Mouse (Mus musculus): ENCODE measurements around the gene Myl7. TPM values are rescaled to one million over a fixed set of nuclear protein-coding genes. Genes with fewer than 3 reads are reported as not detected.
A peak's percentile ranks its signal among the peaks of the same experiment; 100 is the strongest.

The Myl7 gene
- polyA plus RNA-seq, 1 experiment from 2014 or later, result 2.6 TPM

- WGBS, result under 1% methylated on average over 52 of the region's 52 CpGs
- Histone ChIP-seq H3K4me1 (replicated peaks) (peaks cover 32% of the 10 kb centered on the region), H3K4me3 (peak within 1 kb of the TSS; percentile 69), H3K9me3 (no peaks in the 10 kb centered on the region), H3K27me3 (ENCODE audit: insufficient read depth, poor library complexity, severe bottlenecking) (no peaks in the 10 kb centered on the region), H3K27ac (peak within 1 kb of the TSS; percentile 89), H3K36me3 (peaks cover 37% of the 10 kb centered on the region)
- peak; percentile 98 for DNase-seq (ENCODE audit: low spot score)
Observed at GRCm38 (mm10) chr11:5877921-5878526, 20.6 kb downstream of the Myl7 start, which contains the start of gene Pold2. Gene Pold2 (minus strand): TSS chr11:5878292.

DNA sequence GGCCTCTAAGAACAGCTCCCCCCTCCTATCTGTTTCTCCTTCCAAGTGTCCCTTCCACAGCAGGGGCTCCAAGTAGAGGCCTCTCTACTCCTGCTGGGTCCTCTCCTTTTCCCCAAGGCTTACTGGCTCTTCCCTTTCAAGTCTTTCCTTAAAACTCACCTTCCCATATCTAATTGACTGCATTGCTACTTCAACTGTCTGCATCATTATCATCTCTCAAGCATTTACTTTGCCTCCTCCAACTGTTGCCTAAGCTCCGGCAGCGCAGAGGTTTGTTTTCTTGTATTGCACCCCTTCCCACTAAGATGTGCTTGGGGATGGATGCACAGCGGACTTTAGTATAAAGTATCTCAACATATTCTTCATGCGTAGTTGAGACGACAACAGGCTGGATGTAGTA is 21.2 kb downstream of the Myl7 start:
- Histone ChIP-seq H3K36me3 (peaks cover 43% of the 10 kb centered on the region), H3K27me3 (ENCODE audit: insufficient read depth, poor library complexity, severe bottlenecking) (no peaks in the 10 kb centered on the region), H3K4me3 (peak overlapping the region; percentile 69), H3K4me1 (replicated peaks) (peaks cover 32% of the 10 kb centered on the region), H3K9me3 (no peaks in the 10 kb centered on the region), H3K27ac (peak overlapping the region; percentile 89)
- 8% methylated on average over 5 of the region's 5 CpGs for WGBS
- no peak for DNase-seq (ENCODE audit: low spot score)

DNA sequence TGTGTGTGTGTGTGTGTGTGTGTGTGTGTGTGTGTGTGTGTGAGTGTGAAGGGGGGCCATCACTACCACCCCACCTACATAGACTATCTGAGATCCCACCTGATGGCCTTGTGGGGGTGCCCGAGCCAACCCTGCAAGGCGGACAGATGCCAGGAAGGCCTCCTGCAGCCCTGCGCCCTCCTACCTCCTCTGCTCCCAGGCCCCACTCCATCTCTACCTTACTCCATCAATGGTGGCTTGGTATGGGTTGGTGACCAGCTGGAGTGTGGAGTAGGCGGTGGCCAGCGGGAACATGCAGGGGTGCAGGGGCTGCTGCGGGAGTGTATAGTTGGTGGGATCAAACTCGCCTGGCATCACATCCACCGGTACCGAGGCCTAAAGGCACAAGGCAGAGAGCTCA is 25.4 kb downstream of the Myl7 start:
- 97% methylated on average over 9 of the region's 9 CpGs for WGBS
- DNase-seq (ENCODE audit: low spot score), result no peak
- peaks cover 82% of the 10 kb centered on the region for H3K36me3 ChIP-seq
- H3K4me3 ChIP-seq, result no peak overlapping the region
- peaks cover 21% of the 10 kb centered on the region for H3K4me1 ChIP-seq (replicated peaks)
- H3K27me3 ChIP-seq (ENCODE audit: insufficient read depth, poor library complexity, severe bottlenecking), result no peaks in the 10 kb centered on the region
- H3K27ac ChIP-seq, result no peak overlapping the region
- no peaks in the 10 kb centered on the region for H3K9me3 ChIP-seq

DNA sequence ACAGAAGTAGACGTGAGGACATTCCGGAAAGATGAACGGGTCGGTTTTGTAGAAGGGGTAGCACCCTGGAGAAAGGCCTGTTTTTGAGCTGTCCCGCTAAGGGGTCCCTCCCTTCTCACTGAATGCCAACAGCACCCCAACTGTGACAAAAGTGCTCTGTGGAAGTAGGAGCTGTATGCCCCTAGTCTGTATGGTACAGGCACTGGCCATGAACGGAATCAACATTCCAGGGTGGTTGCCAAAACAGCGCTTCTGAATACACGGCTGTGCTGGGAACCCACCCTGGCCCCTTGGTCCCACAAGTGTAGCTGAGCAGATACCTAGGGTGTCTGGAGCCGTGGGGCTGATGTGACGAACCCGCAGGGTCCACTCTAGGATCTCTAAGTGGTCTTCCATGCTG is 25.9 kb downstream of the Myl7 start:
- Histone ChIP-seq H3K27me3 (ENCODE audit: insufficient read depth, poor library complexity, severe bottlenecking) (no peaks in the 10 kb centered on the region), H3K27ac (no peak overlapping the region), H3K36me3 (peaks cover 86% of the 10 kb centered on the region), H3K9me3 (no peaks in the 10 kb centered on the region), H3K4me1 (replicated peaks) (peaks cover 21% of the 10 kb centered on the region), H3K4me3 (no peak overlapping the region)
- no peak for DNase-seq (ENCODE audit: low spot score)
- 92% methylated on average over 11 of the region's 11 CpGs for WGBS

DNA sequence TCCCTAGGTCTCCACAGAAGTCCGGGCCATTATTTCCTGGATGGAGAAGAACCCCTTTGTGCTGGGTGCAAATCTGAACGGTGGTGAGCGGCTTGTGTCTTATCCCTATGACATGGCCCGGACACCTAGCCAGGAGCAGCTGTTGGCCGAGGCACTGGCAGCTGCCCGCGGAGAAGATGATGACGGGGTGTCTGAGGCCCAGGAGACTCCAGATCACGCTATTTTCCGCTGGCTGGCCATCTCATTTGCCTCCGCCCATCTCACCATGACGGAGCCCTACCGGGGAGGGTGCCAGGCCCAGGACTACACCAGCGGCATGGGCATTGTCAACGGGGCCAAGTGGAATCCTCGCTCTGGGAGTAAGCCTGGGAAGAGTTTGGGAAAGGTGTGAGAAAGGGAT is 28.5 kb downstream of the Myl7 start:
- no peaks in the 10 kb centered on the region for H3K9me3 ChIP-seq
- H3K27me3 ChIP-seq (ENCODE audit: insufficient read depth, poor library complexity, severe bottlenecking), result no peaks in the 10 kb centered on the region
- H3K4me3 ChIP-seq, result no peak overlapping the region
- H3K27ac ChIP-seq, result no peak overlapping the region
- H3K4me1 ChIP-seq (replicated peaks), result 0 out of 2 replicates have a peak, but pooled peaks cover 6% of the 10 kb centered on the region
- WGBS, result 92% methylated on average over 16 of the region's 16 CpGs
- peaks cover 72% of the 10 kb centered on the region for H3K36me3 ChIP-seq
- no peak for DNase-seq (ENCODE audit: low spot score)

DNA sequence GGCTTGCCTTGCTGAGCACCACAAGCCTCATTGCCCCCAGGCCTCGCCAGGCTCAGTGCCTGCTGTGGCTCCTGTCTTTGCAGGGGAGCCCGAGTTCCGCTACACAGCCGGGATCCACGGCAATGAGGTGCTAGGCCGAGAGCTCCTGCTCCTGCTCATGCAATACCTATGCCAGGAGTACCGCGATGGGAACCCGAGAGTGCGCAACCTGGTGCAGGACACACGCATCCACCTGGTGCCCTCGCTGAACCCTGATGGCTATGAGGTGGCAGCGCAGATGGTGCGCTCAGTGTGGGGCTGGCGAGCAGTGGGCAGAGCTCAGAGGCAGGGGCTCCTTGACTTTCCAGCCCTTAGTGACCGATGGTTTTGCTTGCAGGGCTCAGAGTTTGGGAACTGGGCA is 29.3 kb downstream of the Myl7 start:
- Histone ChIP-seq H3K9me3 (no peaks in the 10 kb centered on the region), H3K36me3 (peaks cover 64% of the 10 kb centered on the region), H3K27me3 (ENCODE audit: insufficient read depth, poor library complexity, severe bottlenecking) (no peaks in the 10 kb centered on the region), H3K4me1 (replicated peaks) (0 out of 2 replicates have a peak, but pooled peaks cover 6% of the 10 kb centered on the region), H3K4me3 (no peak overlapping the region), H3K27ac (no peak overlapping the region)
- WGBS, result 93% methylated on average over 16 of the region's 16 CpGs
- DNase-seq (ENCODE audit: low spot score), result no peak

GRCm38 (mm10) chr11:5868324-5868723 is 30.3 kb downstream of the Myl7 start:
- Histone ChIP-seq H3K4me3 (no peak overlapping the region), H3K4me1 (replicated peaks) (0 out of 2 replicates have a peak, but pooled peaks cover 6% of the 10 kb centered on the region), H3K27ac (no peak overlapping the region), H3K9me3 (no peaks in the 10 kb centered on the region), H3K27me3 (ENCODE audit: insufficient read depth, poor library complexity, severe bottlenecking) (peaks cover 8% of the 10 kb centered on the region), H3K36me3 (peaks cover 54% of the 10 kb centered on the region)
- no peak for DNase-seq (ENCODE audit: low spot score)
- 90% methylated on average over 12 of the region's 12 CpGs for WGBS

GRCm38 (mm10) chr11:5867196-5867595 is 31.4 kb downstream of the Myl7 start:
- Histone ChIP-seq H3K9me3 (no peaks in the 10 kb centered on the region), H3K36me3 (peaks cover 43% of the 10 kb centered on the region), H3K27me3 (ENCODE audit: insufficient read depth, poor library complexity, severe bottlenecking) (peaks cover 20% of the 10 kb centered on the region), H3K27ac (no peak overlapping the region), H3K4me1 (replicated peaks) (peaks cover 17% of the 10 kb centered on the region), H3K4me3 (no peak overlapping the region)
- WGBS, result 91% methylated on average over 2 of the region's 2 CpGs
- DNase-seq (ENCODE audit: low spot score), result no peak

- Histone ChIP-seq H3K4me3 (peak overlapping the region; percentile 51), H3K27me3 (ENCODE audit: insufficient read depth, poor library complexity, severe bottlenecking) (peaks cover 48% of the 10 kb centered on the region), H3K9me3 (0 out of 2 replicates have a peak, but pooled peaks cover 9% of the 10 kb centered on the region), H3K4me1 (replicated peaks) (peaks cover 27% of the 10 kb centered on the region), H3K36me3 (0 out of 2 replicates have a peak, but pooled peaks cover under 1% of the 10 kb centered on the region), H3K27ac (peak overlapping the region; percentile 80; the same call in 1 of the 2 replicates)
- WGBS, result 24% methylated on average over 15 of the region's 15 CpGs
- no peak for DNase-seq (ENCODE audit: low spot score)
Observed at GRCm38 (mm10) chr11:5862394-5863105, 36.0 kb downstream of the Myl7 start.

DNA sequence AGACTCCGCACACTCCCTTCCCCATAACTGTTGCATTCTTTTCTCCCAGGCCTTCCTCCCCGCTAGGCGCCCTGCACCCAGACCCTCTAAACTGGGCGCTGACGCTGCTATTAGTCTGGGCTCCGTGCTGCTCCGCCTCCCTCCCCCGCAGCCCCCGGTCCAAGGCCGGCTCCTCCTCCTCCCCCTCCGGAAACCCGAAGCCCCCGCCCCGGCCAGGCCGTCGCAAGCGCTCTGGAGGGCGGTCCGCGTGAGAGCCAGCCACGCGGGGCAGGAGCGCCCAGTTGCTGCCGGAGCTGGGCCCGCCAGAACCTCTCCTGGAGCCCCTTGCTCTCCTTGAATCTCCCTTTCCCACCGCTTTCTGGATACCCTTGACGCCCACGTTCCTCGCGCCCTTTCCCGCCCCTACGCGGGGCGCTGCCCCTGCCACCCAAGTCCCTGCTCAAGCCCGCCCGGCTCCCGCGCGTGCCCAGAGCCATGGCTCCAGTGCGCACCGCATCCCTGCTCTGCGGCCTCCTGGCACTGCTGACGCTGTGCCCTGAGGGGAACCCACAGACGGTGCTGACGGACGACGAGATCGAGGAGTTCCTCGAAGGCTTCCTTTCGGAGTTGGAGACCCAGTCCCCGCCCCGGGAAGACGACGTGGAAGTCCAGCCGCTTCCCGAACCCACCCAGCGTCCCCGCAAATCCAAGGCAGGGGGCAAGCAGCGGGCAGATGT is 36.7 kb downstream of the Myl7 start, which contains the start of gene Aebp1:
Gene Aebp1 (plus strand): TSS at position 270 of the 716 bp plus-strand sequence.
- WGBS, result 4% methylated on average over 59 of the region's 59 CpGs
- peak; percentile 43 for DNase-seq (ENCODE audit: low spot score)
- H3K4me1 ChIP-seq (replicated peaks), result peaks cover 24% of the 10 kb centered on the region
- peak within 1 kb of the TSS; percentile 51 for H3K4me3 ChIP-seq
- H3K27me3 ChIP-seq (ENCODE audit: insufficient read depth, poor library complexity, severe bottlenecking), result peaks cover 48% of the 10 kb centered on the region
- H3K27ac ChIP-seq, result peak within 1 kb of the TSS; percentile 80
- H3K9me3 ChIP-seq, result 0 out of 2 replicates have a peak, but pooled peaks cover 9% of the 10 kb centered on the region
- H3K36me3 ChIP-seq, result no peaks in the 10 kb centered on the region

DNA sequence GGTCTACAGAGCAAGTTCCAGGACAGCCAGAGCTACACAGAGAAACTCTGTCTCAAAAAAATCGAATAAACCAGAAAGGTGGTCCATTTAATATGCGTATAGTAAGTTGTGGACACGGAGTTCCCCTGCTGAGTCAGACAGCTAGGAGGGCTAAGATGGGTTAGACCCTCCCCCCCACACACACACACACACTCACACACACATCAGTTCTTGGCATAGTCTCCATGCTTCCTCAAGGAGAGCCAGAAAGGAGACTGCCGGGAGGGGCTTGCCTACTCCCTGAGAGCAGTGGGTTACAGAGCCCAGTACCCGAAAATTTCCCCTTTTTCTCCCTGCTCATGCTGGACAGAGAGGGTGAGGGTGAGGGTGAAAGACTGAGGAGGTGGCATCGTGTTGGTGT is 37.9 kb downstream of the Myl7 start:
- no peak for DNase-seq (ENCODE audit: low spot score)
- H3K36me3 ChIP-seq, result no peaks in the 10 kb centered on the region
- no peak overlapping the region for H3K4me3 ChIP-seq
- H3K27ac ChIP-seq, result no peak overlapping the region
- H3K4me1 ChIP-seq (replicated peaks), result peaks cover 25% of the 10 kb centered on the region
- H3K9me3 ChIP-seq, result 0 out of 2 replicates have a peak, but pooled peaks cover 9% of the 10 kb centered on the region
- 64% methylated on average over 6 of the region's 6 CpGs for WGBS
- peaks cover 48% of the 10 kb centered on the region for H3K27me3 ChIP-seq (ENCODE audit: insufficient read depth, poor library complexity, severe bottlenecking)

DNA sequence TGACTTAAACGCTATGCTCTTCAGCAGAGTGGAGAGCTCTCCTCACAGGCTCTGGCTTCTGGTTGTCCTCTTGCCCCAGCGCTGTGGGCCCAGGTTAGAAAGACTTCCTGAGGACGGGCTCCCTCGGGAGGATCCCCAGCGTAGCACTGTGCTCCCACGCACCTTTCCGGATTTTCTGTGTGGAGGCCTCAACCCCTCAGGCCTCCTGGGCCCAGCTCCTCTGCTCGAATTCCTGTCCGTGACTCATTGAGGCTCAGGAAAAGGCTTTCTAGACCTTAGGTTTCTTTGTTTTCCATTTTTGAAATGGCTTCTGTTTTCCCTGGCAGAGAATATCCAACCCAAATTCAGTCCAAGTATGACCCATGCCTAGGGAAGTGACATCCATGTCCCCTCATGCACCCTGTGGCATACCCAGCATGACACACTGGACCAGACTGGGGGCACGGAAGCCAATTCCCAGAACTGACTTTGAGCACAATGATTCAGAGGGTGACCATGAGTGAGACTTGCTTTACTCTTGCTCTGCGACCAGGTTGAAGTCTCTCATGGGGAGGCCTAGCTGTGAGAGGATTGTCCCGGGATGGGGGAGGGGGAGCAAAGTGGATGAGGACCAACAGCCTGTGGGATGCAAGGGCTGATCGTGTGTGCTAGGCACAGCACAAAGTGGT is 38.6 kb downstream of the Myl7 start:
- whole genome bisulfite sequencing, result 83% methylated on average over 13 of the region's 13 CpGs
- peaks cover 25% of the 10 kb centered on the region for H3K4me1 ChIP-seq (replicated peaks)
- H3K27me3 ChIP-seq (ENCODE audit: insufficient read depth, poor library complexity, severe bottlenecking), result peaks cover 48% of the 10 kb centered on the region
- H3K36me3 ChIP-seq, result no peaks in the 10 kb centered on the region
- no peak overlapping the region for H3K27ac ChIP-seq
- no peak overlapping the region for H3K4me3 ChIP-seq
- 0 out of 2 replicates have a peak, but pooled peaks cover 9% of the 10 kb centered on the region for H3K9me3 ChIP-seq
- DNase-seq (ENCODE audit: low spot score), result no peak
